Mouse (Mus musculus) E14TG2a.4 (cell line): ENCODE measurements around the gene Krt32.

Experiments used
- H3K27me3 ChIP-seq: 2 replicates; pipeline ENCODE4 v1.6.1; 2014; ENCODE audit warnings: low read length, control low read depth; ENCODE audit not compliant: insufficient read depth
- H3K36me3 ChIP-seq: 2 replicates; pipeline ENCODE4 v1.6.1; 2014; ENCODE audit warnings: low read length, control low read depth; ENCODE audit not compliant: insufficient read depth
- H3K4me1 ChIP-seq: replicated peaks from 2 replicates; pipeline ENCODE4 v1.6.1; 2014; ENCODE audit warnings: low read depth, low read length, control low read depth
- H3K4me3 ChIP-seq: replicated peaks from 2 replicates; pipeline ENCODE4 v1.5.1; 2014; ENCODE audit warnings: mild to moderate bottlenecking, low read length
- H3K9me3 ChIP-seq: 2 replicates; pipeline ENCODE4 v1.6.1; 2014; ENCODE audit warnings: low read length, control low read depth
- CTCF ChIP-seq: conservative IDR thresholded peaks from 2 replicates; pipeline ENCODE4 v1.5.1; 2014; ENCODE audit warnings: low read length
- NANOG ChIP-seq: IDR thresholded peaks from 2 replicates; pipeline ENCODE4 v1.6.1; 2014; ENCODE audit warnings: borderline replicate concordance, low read length, mixed read lengths
- POU5F1 ChIP-seq: IDR thresholded peaks from 2 replicates; pipeline ENCODE4 v1.6.1; 2014; ENCODE audit warnings: low read length, borderline replicate concordance

Krt32 gene

GRCm38 (mm10) chr11:100066236-100067010, 21.6 kb downstream of the Krt32 start:
- TF ChIP-seq POU5F1 (no peak), NANOG (no peak), CTCF (no peak)
- Histone ChIP-seq H3K36me3 (no peaks in the 10 kb centered on the region), H3K9me3 (no peaks in the 10 kb centered on the region), H3K4me3 (no peak overlapping the region), H3K4me1 (no peaks in the 10 kb centered on the region), H3K27me3 (no peaks in the 10 kb centered on the region)

GRCm38 (mm10) chr11:100058875-100059274, 29.2 kb downstream of the Krt32 start:
- no peaks in the 10 kb centered on the region for H3K9me3 ChIP-seq
- no peaks in the 10 kb centered on the region for H3K36me3 ChIP-seq
- peak; percentile 69 for TF ChIP-seq CTCF
- no peak for TF ChIP-seq POU5F1
- no peaks in the 10 kb centered on the region for H3K4me1 ChIP-seq
- H3K27me3 ChIP-seq = peaks cover 7% of the 10 kb centered on the region; the same call in 1 of the 2 replicates
- no peak overlapping the region for H3K4me3 ChIP-seq

GRCm38 (mm10) chr11:100055686-100056655, 32.1 kb downstream of the Krt32 start:
- Histone ChIP-seq H3K36me3 (no peaks in the 10 kb centered on the region), H3K4me3 (no peak overlapping the region), H3K9me3 (peaks cover 9% of the 10 kb centered on the region; the same call in 1 of the 2 replicates), H3K4me1 (no peaks in the 10 kb centered on the region), H3K27me3 (peaks cover 7% of the 10 kb centered on the region; the same call in 1 of the 2 replicates)
- TF ChIP-seq POU5F1 (no peak), CTCF (no peak), NANOG (no peak)

GRCm38 (mm10) chr11:100050451-100050850, 37.6 kb downstream of the Krt32 start, which contains the start of gene Krt31:
TSS of gene Krt31 (minus strand) at chr11:100050551.
- no peak within 1 kb of the TSS for H3K4me3 ChIP-seq
- peaks cover 9% of the 10 kb centered on the region; the same call in 1 of the 2 replicates for H3K9me3 ChIP-seq
- H3K27me3 ChIP-seq = peaks cover 2% of the 10 kb centered on the region; the same call in 1 of the 2 replicates
- no peaks in the 10 kb centered on the region for H3K4me1 ChIP-seq
- TF ChIP-seq POU5F1 = no peak
- H3K36me3 ChIP-seq = no peaks in the 10 kb centered on the region

DNA sequence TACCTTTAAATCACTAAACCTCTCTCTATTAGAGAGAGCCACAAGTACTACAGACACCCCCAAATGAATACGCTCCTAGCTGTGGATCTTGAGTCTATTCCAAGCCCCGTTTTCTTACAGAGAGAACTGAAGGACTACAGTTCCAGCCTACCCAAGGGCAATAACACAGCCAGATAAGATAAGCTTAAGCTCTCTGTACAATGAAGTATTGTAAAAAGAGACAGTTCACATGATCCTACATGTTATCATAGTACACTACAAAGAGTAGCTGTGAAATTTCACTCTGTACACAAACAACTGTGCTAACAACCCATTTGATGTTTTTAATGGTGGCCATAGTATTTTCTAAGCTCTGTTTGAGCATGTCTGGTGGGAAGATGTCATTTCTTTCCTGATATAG, 40.8 kb downstream of the Krt32 start:
- peaks cover 2% of the 10 kb centered on the region; the same call in 1 of the 2 replicates for H3K27me3 ChIP-seq
- H3K4me1 ChIP-seq = no peaks in the 10 kb centered on the region
- no peak overlapping the region for H3K4me3 ChIP-seq
- TF ChIP-seq NANOG (no peak), POU5F1 (no peak), CTCF (no peak)
- no peaks in the 10 kb centered on the region for H3K36me3 ChIP-seq
- H3K9me3 ChIP-seq = peaks cover 1% of the 10 kb centered on the region; the same call in 1 of the 2 replicates

DNA sequence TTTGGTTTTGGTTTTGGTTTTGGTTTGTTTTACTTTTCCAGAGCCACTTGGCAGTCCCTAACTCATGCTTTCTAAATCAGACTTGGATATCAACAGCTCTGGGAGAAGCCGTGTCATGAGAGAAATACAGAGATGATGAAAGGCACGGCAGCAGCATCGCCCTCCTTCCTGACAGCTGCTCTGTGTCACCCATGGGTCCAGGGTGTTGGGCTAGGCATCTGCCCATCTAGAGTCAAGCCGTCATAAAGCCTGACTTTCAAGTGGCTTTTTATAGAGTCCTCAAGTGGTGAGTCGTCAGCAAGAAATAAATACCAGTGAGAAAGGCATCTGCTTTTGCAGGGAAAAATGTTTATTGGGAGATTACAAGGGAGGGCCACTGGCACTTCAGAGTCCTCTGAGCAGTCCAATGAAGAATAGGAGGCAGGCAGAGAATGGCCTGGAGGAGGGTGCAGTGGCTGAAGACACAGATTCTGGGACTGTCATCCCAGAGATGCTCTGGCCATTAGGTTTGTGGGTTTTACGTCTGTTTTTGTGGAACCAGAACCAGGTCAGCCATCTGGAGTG, 41.6 kb downstream of the Krt32 start:
- no peaks in the 10 kb centered on the region for H3K9me3 ChIP-seq
- no peak for TF ChIP-seq CTCF
- no peak for TF ChIP-seq POU5F1
- no peak for TF ChIP-seq NANOG
- no peaks in the 10 kb centered on the region for H3K36me3 ChIP-seq
- no peak overlapping the region for H3K4me3 ChIP-seq
- H3K4me1 ChIP-seq = no peaks in the 10 kb centered on the region
- peaks cover 2% of the 10 kb centered on the region; the same call in 1 of the 2 replicates for H3K27me3 ChIP-seq

DNA sequence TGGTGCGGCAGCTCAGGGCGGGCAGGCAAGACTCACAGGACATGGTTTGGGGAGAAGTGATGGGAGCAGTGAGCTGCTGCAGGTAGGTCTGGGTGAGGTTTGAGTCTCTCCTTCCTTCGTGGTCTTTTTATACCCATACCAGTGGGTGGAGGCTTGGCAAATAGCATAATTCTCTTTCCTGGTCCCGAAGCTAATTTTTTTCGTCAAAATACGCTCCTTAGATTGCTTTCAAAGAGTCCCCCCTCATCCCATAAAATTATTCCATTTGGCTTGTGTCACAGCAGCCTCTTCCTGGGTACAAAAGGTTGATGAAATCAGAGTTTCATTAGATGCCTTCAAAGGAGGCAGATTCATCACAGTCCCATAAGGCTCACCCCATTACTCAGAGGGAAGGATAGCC, 46.6 kb downstream of the Krt32 start, which contains the start of gene Krt34:
Gene Krt34, minus strand, starts transcription at position 101 of the 400 bp plus-strand sequence.
- no peaks in the 10 kb centered on the region for H3K9me3 ChIP-seq
- no peaks in the 10 kb centered on the region for H3K4me1 ChIP-seq
- H3K4me3 ChIP-seq = no peak within 1 kb of the TSS
- H3K36me3 ChIP-seq = no peaks in the 10 kb centered on the region
- H3K27me3 ChIP-seq = peaks cover 5% of the 10 kb centered on the region; the same call in 1 of the 2 replicates
- TF ChIP-seq NANOG = no peak
- no peak for TF ChIP-seq POU5F1
- no peak for TF ChIP-seq CTCF
